ENCODE assay signal across 8 mouse cellular contexts in the genomic region with DNA sequence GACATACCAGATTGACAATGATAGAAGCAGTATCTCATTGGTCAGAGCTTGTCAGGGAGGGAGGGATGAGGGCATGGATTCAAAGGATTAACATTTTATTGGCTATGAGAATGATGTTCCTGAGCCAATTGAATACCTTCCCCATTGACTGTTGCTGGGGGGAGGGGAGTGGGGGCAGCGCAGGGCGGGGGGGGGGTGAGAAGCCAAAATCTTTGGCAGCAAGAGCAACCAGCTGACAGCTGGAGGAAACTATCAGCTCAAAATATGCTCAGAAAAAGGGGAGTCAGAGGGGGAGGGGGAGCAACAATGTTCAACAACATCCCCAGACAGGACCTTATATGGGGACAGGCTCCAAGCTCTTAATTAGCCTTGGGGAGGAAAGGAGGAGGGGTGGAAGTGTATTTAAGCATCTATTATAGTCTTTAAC. TPM values are rescaled to one million over a fixed set of nuclear protein-coding genes. Genes with fewer than 3 reads are reported as not detected.
DNase-seq lines count a peak whose midpoint lies in the region; ATAC-seq and TF ChIP-seq lines count a peak whose summit lies in the region.

No protein-coding gene starts in this region.

- peak overlapping the region; percentile 66 for H3K4me2 ChIP-seq in heart, embryonic 12.5 days
- H3K4me2 ChIP-seq in midbrain, embryonic 15.5 days = peak overlapping the region; percentile 56

- peak overlapping the region; percentile 69 for H3K27ac ChIP-seq in bone marrow macrophage, adult 2 months (ENCODE audit: insufficient read depth, low read depth, low read length)
- peak overlapping the region; percentile 87 for H3K27ac ChIP-seq in heart, embryonic 12.5 days (ENCODE audit: poor library complexity, severe bottlenecking)
- peak overlapping the region; percentile 83 for H3K27ac ChIP-seq in midbrain, embryonic 15.5 days

- 0 out of 2 replicates have a peak overlapping the region, but pooled peaks have one; percentile 36 for H3K9ac ChIP-seq in heart, embryonic 12.5 days
- H3K9ac ChIP-seq in midbrain, embryonic 15.5 days = no peak overlapping the region; the same call in 1 of the 2 replicates

- peak; percentile 38 for DNase-seq in adrenal gland, postnatal 10 days
- no peak for DNase-seq in adrenal gland, adult (ENCODE audit: inconsistent age in 2 of 2, low spot score in 1 of 2)
- DNase-seq in kidney, postnatal 4 days = peak; percentile 66 to 78
- no peak for DNase-seq in ovary, adult 18-20 months (ENCODE audit: low spot score)

- no peaks in the 10 kb centered on the region for H3K9me3 ChIP-seq in heart, embryonic 12.5 days (replicated peaks)
- no peaks in the 10 kb centered on the region for H3K9me3 ChIP-seq in midbrain, embryonic 15.5 days

- H3K27me3 ChIP-seq in heart, embryonic 12.5 days (replicated peaks) = 0 out of 2 replicates have a peak, but pooled peaks cover 3% of the 10 kb centered on the region
- H3K27me3 ChIP-seq in midbrain, embryonic 15.5 days (replicated peaks) = no peaks in the 10 kb centered on the region

- 0% methylated on average over 2 of the region's 2 CpGs for WGBS in heart, embryonic 12.5 days
- 0% methylated on average over 1 of the region's 2 CpGs for WGBS in midbrain, embryonic 15.5 days

- TF ChIP-seq POLR2A in bone marrow macrophage, adult 2 months (IDR thresholded peaks at IDR 0.05; ENCODE audit: borderline replicate concordance, low read depth, low read length) = no peak

- ATAC-seq in heart, embryonic 12.5 days (ENCODE audit: insufficient number of reproducible peaks, low FRiP score) = peak; percentile 74
- ATAC-seq in midbrain, embryonic 15.5 days (replicated peaks) = peak; percentile 96
- no peak for ATAC-seq in erythroid progenitor cell, adult 5-6 weeks (replicated peaks; ENCODE audit: low FRiP score, poor library complexity, severe bottlenecking)

- TF ChIP-seq CTCF in bone marrow macrophage, adult 2 months (IDR thresholded peaks at IDR 0.05; ENCODE audit: low read depth, low read length) = no peak

- H3K36me3 ChIP-seq in heart, embryonic 12.5 days = peaks cover 3% of the 10 kb centered on the region; the same call in 1 of the 2 replicates
- H3K36me3 ChIP-seq in midbrain, embryonic 15.5 days (replicated peaks) = no peaks in the 10 kb centered on the region

- H3K4me1 ChIP-seq in bone marrow macrophage, adult 2 months (ENCODE audit: control insufficient read depth, insufficient read depth, low read length) = peaks cover 30% of the 10 kb centered on the region
- H3K4me1 ChIP-seq in heart, embryonic 12.5 days (replicated peaks) = peaks cover 19% of the 10 kb centered on the region
- H3K4me1 ChIP-seq in midbrain, embryonic 15.5 days = peaks cover 14% of the 10 kb centered on the region

- H3K4me3 ChIP-seq in bone marrow macrophage, adult 2 months (ENCODE audit: insufficient read depth, low read length) = peak overlapping the region; percentile 34
- H3K4me3 ChIP-seq in heart, embryonic 12.5 days = peak overlapping the region; percentile 30
- H3K4me3 ChIP-seq in midbrain, embryonic 15.5 days = peak overlapping the region; percentile 13; the same call in 1 of the 2 replicates

RNA-seq across cellular contexts. Expression of a gene that starts 6.9 kb away (rescaled TPM):
- total RNA-seq in adrenal gland, postnatal 10 days (2021) = 10 to 100 TPM; 28.9 to 34.7 TPM
- polyA plus RNA-seq in bone marrow macrophage, adult 2 months (2012; ENCODE audit: insufficient read depth, insufficient read length, missing spikeins) = 40.4 and 46.1 TPM in 2 replicates
- 49.5 and 56.1 TPM in 2 replicates for polyA plus RNA-seq in heart, embryonic 12.5 days (2016; fragmentation: Nextera tagmentation; extraction: Ambion mirVana)
- 112 and 116 TPM in 2 replicates for polyA plus RNA-seq in midbrain, embryonic 15.5 days (2015; fragmentation: Nextera tagmentation; extraction: Ambion mirVana)
- 19.7 and 20.5 TPM in 2 replicates for total RNA-seq in erythroid progenitor cell, adult 5-6 weeks (2015; ENCODE audit: low replicate concordance)
- total RNA-seq in erythroid progenitor cell, adult 5-6 weeks (2017; ENCODE audit: low replicate concordance) = 26.8 and 40.8 TPM in 2 replicates

RNA-seq across cellular contexts. Expression of a gene that starts 12.0 kb away (rescaled TPM):
- total RNA-seq in adrenal gland, postnatal 10 days (2021) = 1,000 to 10,000 TPM in 1 of 2 experiments, 100 to 1,000 TPM in 1; 996 to 1,019 TPM
- polyA plus RNA-seq in bone marrow macrophage, adult 2 months (2012; ENCODE audit: insufficient read depth, insufficient read length, missing spikeins) = 122 and 131 TPM in 2 replicates
- polyA plus RNA-seq in heart, embryonic 12.5 days (2016; fragmentation: Nextera tagmentation; extraction: Ambion mirVana) = 443 and 471 TPM in 2 replicates
- polyA plus RNA-seq in midbrain, embryonic 15.5 days (2015; fragmentation: Nextera tagmentation; extraction: Ambion mirVana) = 229 and 238 TPM in 2 replicates
- 86.5 and 106 TPM in 2 replicates for total RNA-seq in erythroid progenitor cell, adult 5-6 weeks (2015; ENCODE audit: low replicate concordance)
- total RNA-seq in erythroid progenitor cell, adult 5-6 weeks (2017; ENCODE audit: low replicate concordance) = 40.8 and 73.3 TPM in 2 replicates

RNA-seq across cellular contexts. Expression of a gene that starts 13.0 kb away (rescaled TPM):
- total RNA-seq in adrenal gland, postnatal 10 days (2021) = 1 to 10 TPM; 4.0 to 5.1 TPM
- polyA plus RNA-seq in bone marrow macrophage, adult 2 months (2012; ENCODE audit: insufficient read depth, insufficient read length, missing spikeins) = 0.21 TPM in 1 of 2 replicates, not detected in the other
- polyA plus RNA-seq in heart, embryonic 12.5 days (2016; fragmentation: Nextera tagmentation; extraction: Ambion mirVana) = 2.2 and 3.1 TPM in 2 replicates
- 7.0 and 7.1 TPM in 2 replicates for polyA plus RNA-seq in midbrain, embryonic 15.5 days (2015; fragmentation: Nextera tagmentation; extraction: Ambion mirVana)
- 0.42 TPM in 1 of 2 replicates, not detected in the other for total RNA-seq in erythroid progenitor cell, adult 5-6 weeks (2015; ENCODE audit: low replicate concordance)
- total RNA-seq in erythroid progenitor cell, adult 5-6 weeks (2017; ENCODE audit: low replicate concordance) = not detected in 2 replicates

RNA-seq across cellular contexts. Expression of a gene that starts 17.8 kb away (rescaled TPM):
- 10 to 100 TPM; 30.8 to 43.8 TPM for total RNA-seq in adrenal gland, postnatal 10 days (2021)
- polyA plus RNA-seq in bone marrow macrophage, adult 2 months (2012; ENCODE audit: insufficient read depth, insufficient read length, missing spikeins) = 28.1 and 38.1 TPM in 2 replicates
- 51.7 and 55.4 TPM in 2 replicates for polyA plus RNA-seq in heart, embryonic 12.5 days (2016; fragmentation: Nextera tagmentation; extraction: Ambion mirVana)
- 48.7 and 56.2 TPM in 2 replicates for polyA plus RNA-seq in midbrain, embryonic 15.5 days (2015; fragmentation: Nextera tagmentation; extraction: Ambion mirVana)
- 739 and 765 TPM in 2 replicates for total RNA-seq in erythroid progenitor cell, adult 5-6 weeks (2015; ENCODE audit: low replicate concordance)
- 644 and 799 TPM in 2 replicates for total RNA-seq in erythroid progenitor cell, adult 5-6 weeks (2017; ENCODE audit: low replicate concordance)

RNA-seq across cellular contexts. Expression of a gene that starts 24.6 kb away (rescaled TPM):
- 10 to 100 TPM; 31.8 to 40.2 TPM for total RNA-seq in adrenal gland, postnatal 10 days (2021)
- 45.1 and 53.8 TPM in 2 replicates for polyA plus RNA-seq in bone marrow macrophage, adult 2 months (2012; ENCODE audit: insufficient read depth, insufficient read length, missing spikeins)
- polyA plus RNA-seq in heart, embryonic 12.5 days (2016; fragmentation: Nextera tagmentation; extraction: Ambion mirVana) = 55.1 and 55.7 TPM in 2 replicates
- polyA plus RNA-seq in midbrain, embryonic 15.5 days (2015; fragmentation: Nextera tagmentation; extraction: Ambion mirVana) = 119 and 122 TPM in 2 replicates
- 39.0 and 64.9 TPM in 2 replicates for total RNA-seq in erythroid progenitor cell, adult 5-6 weeks (2015; ENCODE audit: low replicate concordance)
- total RNA-seq in erythroid progenitor cell, adult 5-6 weeks (2017; ENCODE audit: low replicate concordance) = 18.5 and 33.2 TPM in 2 replicates

Comparison
In these comparisons a context has a peak if more than half of its experiments do, and no peak if none do; other contexts are left out.
1. DNase-seq: peak in adrenal gland, postnatal 10 days (single experiment) and kidney, postnatal 4 days (2 of 2); none in adrenal gland, adult (0 of 2) and ovary, adult 18-20 months (single experiment).
2. Peak in every context shown above with its lines, with median percentiles within 50 percentile points of each other: H3K27ac ChIP-seq and H3K4me3 ChIP-seq.